Mouse (Mus musculus): ENCODE results near the gene Gm14403.
"Not testable (repeated sequence)": the region's sequence is repeated elsewhere in the genome, so short reads cannot be mapped to it uniquely, and the experiment has no call there.

Gene Gm14403

DNA sequence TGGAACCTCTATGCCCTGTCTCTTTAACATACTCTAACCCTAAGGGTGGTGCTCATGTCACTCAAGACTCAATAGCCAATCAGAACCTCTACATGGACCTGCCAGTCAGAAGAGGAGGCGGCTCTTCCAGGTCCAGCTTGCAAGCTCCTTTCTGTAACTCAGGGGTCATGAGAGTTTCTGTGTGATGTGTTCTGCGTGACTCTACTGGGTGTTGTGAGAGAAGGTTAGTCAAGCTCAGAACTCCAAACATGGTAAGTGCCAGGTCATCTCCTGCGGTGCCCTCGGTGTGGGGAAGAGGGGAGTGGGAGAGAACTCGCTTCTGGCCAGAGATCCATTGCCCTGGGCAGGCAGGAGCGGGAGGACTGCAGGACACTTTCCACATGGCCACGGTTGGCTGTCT is at the start of gene Gm14403:
Gene Gm14403 (plus strand): TSS at position 149 of the 400 bp plus-strand sequence.
- not testable (repeated sequence) for DNase-seq (ENCODE audit: low read depth)

- DNase-seq (ENCODE audit: low read depth), result not testable (repeated sequence)
These were observed 33.3 kb upstream of the Gm14403 start, which contains the start of gene Zfp970 for GRCm38 (mm10) chr2:177464676-177465075. TSS of gene Zfp970 (plus strand) at chr2:177464733.

DNA sequence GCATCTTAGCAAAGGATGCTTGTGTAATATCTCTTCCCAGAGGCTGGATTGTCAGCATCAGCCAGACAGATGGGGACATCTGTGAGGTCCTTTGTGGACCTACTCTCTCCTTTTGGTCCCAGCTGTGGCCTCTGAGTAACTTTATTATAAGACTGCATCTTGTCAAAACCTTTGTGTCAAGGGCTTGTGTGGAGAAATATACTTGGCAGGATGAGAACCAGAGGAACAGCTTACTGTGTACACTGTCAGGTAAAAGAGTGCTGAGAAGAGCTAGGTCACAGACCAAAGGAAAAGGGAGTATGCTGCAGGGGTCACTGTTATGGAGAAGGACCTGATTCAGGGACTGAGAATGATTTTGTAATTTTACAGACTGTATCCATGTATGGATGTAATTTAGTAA is 29.8 kb upstream of the Gm14403 start:
- not testable (repeated sequence) for DNase-seq (ENCODE audit: low read depth)

- DNase-seq (ENCODE audit: low read depth), result not testable (repeated sequence)
These were observed 25.8 kb upstream of the Gm14403 start for GRCm38 (mm10) chr2:177472261-177472660.

- DNase-seq (ENCODE audit: low read depth), result not testable (repeated sequence)
These were observed 16.0 kb upstream of the Gm14403 start for GRCm38 (mm10) chr2:177481971-177482370.

- DNase-seq (ENCODE audit: low read depth), result not testable (repeated sequence)
These were observed 14.6 kb upstream of the Gm14403 start for GRCm38 (mm10) chr2:177483238-177483948.

DNA sequence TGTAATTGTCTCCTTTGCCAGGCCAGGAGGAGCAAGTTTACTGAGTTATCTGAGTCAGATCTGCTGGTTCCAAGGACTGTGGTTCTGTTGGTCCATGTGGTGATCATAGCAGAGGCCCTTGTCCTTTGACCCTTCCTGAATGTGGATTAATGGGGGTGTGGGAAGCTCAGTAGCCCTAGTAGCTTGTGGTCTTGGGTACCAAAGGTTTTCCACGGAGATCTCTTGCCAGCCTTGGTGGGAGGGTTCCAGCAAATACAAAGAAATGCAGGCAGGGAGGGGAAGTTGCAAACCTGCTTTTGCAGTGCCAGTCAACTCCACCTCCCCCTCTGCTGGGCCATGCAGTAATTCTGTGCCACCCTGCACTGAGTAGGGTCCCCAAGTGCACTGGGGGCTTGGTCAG is 1.2 kb downstream of the Gm14403 start:
- not testable (repeated sequence) for DNase-seq (ENCODE audit: low read depth)

DNA sequence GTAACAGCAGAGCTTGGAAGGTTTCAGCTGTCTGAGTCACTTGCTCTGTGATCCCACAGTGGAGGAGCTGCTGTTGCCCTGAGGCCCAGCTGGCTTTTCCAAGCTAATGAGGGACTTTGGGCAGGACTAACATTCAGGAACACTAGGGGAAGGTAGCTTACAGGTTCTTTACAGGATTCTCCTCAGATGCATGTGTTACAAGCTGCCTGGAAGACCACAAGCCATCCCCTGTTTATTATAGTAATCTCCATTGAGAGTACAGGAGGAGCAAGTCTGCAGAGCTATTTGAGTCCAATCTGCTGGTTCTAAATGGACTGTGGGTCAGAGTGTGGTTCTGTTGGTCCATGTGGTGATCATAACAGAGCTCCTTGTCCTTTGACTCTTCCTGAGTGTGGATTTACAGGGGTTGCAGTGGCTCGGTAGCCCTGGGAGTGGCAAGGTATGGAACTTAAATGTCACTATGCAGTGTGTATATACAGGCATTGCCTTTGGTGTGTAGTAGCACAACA is 7.2 kb downstream of the Gm14403 start:
- DNase-seq (ENCODE audit: low read depth), result not testable (repeated sequence)

GRCm38 (mm10) chr2:177511381-177511780 is 13.4 kb downstream of the Gm14403 start:
- DNase-seq (ENCODE audit: low read depth), result not testable (repeated sequence)

GRCm38 (mm10) chr2:177511972-177512371 is 14.0 kb downstream of the Gm14403 start:
- DNase-seq (ENCODE audit: low read depth), result not testable (repeated sequence)

- not testable (repeated sequence) for DNase-seq (ENCODE audit: low read depth)
These were observed 16.0 kb downstream of the Gm14403 start for GRCm38 (mm10) chr2:177513991-177514479.

GRCm38 (mm10) chr2:177517746-177518145 is 19.7 kb downstream of the Gm14403 start:
- DNase-seq (ENCODE audit: low read depth), result not testable (repeated sequence)

DNA sequence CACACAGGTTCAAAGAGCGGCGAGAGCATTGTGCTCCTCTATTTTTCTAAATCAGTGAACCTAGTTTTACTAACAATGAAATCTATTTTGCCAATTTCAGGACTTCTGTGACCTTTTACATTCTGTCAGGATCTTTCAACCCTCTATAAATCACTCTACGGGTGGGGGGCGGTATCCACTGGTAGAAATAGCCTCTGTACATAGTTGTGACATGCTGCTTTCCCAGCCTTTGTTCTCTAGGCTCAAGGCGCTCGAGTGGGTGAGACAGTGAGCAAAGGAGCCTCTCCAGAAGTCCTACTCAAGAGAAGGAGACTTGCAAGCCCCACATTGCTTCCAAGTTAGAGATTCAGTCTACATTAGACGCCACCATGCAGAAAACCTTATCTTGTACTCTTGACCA is 20.3 kb downstream of the Gm14403 start:
- not testable (repeated sequence) for DNase-seq (ENCODE audit: low read depth)

GRCm38 (mm10) chr2:177518960-177519359 is 20.9 kb downstream of the Gm14403 start:
- DNase-seq (ENCODE audit: low read depth), result not testable (repeated sequence)

DNA sequence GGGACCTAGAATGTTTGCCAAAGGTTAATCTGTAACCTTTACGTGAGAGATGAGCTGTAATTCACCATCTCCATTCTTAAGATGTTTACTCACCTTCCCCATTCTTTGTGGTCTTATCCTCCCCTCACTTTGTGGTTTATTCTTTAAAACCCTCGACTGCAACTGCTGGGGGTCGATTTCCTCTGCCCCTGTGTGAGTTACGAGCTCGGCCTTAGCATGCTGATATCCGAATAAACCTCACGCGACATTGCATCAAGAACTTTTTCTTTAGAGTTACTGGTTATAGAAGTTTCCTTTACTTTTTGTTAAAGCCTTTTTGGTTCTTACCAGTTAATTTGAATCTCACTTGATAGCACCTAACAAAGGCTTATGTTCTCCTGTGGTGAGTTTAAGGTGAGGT is 22.0 kb downstream of the Gm14403 start:
- DNase-seq (ENCODE audit: low read depth), result no peak

- DNase-seq (ENCODE audit: low read depth), result no peak
These were observed 25.0 kb downstream of the Gm14403 start for GRCm38 (mm10) chr2:177523061-177523460.

GRCm38 (mm10) chr2:177523674-177524073 is 25.7 kb downstream of the Gm14403 start:
- not testable (repeated sequence) for DNase-seq (ENCODE audit: low read depth)

DNA sequence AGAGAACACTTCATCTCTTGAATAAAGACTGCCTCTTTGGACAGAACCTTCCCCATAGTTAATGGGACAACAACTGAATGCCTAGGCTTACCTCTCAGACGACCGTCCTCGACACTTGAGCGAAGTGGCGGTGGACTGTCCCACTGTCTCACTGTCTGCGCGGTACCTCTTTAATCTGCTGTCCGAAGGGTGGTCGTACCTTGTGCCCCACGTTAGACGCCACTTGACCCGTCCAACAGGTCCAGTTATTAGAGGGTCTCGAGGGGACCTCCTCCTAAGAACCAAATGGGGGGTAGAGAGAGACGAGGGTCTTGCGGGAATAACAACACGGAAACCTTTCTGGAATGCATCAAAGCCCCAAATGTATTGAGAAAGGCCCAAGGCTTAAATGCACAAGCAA is 26.2 kb downstream of the Gm14403 start:
- DNase-seq (ENCODE audit: low read depth), result not testable (repeated sequence)

GRCm38 (mm10) chr2:177535876-177536275 is 37.9 kb downstream of the Gm14403 start:
- no peak for DNase-seq (ENCODE audit: low read depth)

- not testable (repeated sequence) for DNase-seq (ENCODE audit: low read depth)
These were observed 39.1 kb downstream of the Gm14403 start for GRCm38 (mm10) chr2:177537141-177537540.

DNA sequence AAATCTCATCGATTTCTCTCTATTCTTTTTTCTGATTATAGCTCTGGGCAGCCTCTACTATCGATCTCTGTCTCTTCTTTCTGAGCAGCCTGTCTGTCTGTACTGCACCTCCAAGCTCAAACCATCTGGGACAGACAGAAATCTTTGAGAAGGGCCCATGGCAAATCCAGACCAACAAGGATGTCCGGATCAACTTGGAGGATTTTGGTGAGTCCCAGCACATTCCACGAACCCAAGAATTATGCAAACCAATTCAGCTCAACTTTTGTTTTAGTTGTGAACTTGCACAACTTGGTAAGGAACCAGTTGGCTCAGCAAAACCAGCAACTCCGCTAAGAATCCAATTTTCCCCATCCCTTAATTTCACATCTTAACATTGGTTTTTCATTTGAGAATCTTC is 39.7 kb downstream of the Gm14403 start:
- not testable (repeated sequence) for DNase-seq (ENCODE audit: low read depth)

DNA sequence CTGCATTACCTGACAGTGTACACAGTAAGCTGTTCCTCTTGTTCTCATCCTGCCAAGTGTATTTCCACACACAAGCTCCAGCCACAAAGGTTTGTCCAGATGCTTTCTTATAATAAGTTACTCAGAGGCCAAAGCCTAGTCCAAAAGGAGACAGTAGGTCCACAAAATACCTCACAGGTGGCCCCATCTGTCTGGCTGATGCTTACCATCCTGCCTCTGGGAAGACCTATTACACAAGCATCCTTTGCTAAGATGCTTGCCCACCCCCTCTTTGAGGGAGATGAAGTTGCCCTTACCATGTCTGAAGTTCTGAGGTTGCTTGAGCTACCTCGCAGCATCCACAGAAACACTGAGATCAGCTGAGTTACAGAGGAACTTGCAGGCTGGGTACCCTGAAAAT is 57.2 kb downstream of the Gm14403 start:
- DNase-seq (ENCODE audit: low read depth), result not testable (repeated sequence)

Measured in c-Kit-positive CD71-negative TER-119-negative erythroid progenitor cells, embryonic 14.5 days (primary cell).